Mouse (Mus musculus) megakaryocyte, embryonic 14.5 days (primary cell): ENCODE results near the gene Kremen1. TPM values are rescaled to one million over a fixed set of nuclear protein-coding genes. Genes with fewer than 3 reads are reported as not detected.

Experiments used
- H3K27me3 ChIP-seq: replicated peaks from 2 replicates; pipeline ENCODE3; 2012; ENCODE audit warnings: inconsistent platforms
- H3K36me3 ChIP-seq: replicated peaks from 2 replicates; pipeline ENCODE3; 2012; ENCODE audit warnings: low read length, inconsistent platforms, mixed read lengths
- H3K4me1 ChIP-seq: 2 replicates; pipeline ENCODE4 v1.6.1; 2012; ENCODE audit warnings: inconsistent platforms
- H3K4me3 ChIP-seq: replicated peaks from 2 replicates; pipeline ENCODE3; 2012; ENCODE audit warnings: moderate library complexity, mild to moderate bottlenecking, inconsistent platforms
- H3K9me3 ChIP-seq: 2 replicates; pipeline ENCODE4 v1.6.1; 2012; ENCODE audit warnings: inconsistent platforms
- FLI1 ChIP-seq: IDR thresholded peaks from 2 replicates; pipeline ENCODE4 v1.6.1; 2012; ENCODE audit warnings: low read length, inconsistent platforms, mixed read lengths
- GATA1 ChIP-seq: IDR thresholded peaks from 3 replicates; pipeline ENCODE4 v1.6.1; 2012; ENCODE audit warnings: mixed read lengths, low read length, inconsistent platforms, borderline replicate concordance
- polyA plus RNA-seq: library from polyadenylated mRNA; stranded (reverse); fragments of >175 nt; gene quantifications from 2 replicates; pipeline ENCODE4 v1.2.3, GENCODE M21; 2012; ENCODE audit warnings: low replicate concordance; ENCODE audit not compliant: insufficient read depth

Kremen1 gene
- polyA plus RNA-seq, 1 experiment, result 3.7 TPM

DNA sequence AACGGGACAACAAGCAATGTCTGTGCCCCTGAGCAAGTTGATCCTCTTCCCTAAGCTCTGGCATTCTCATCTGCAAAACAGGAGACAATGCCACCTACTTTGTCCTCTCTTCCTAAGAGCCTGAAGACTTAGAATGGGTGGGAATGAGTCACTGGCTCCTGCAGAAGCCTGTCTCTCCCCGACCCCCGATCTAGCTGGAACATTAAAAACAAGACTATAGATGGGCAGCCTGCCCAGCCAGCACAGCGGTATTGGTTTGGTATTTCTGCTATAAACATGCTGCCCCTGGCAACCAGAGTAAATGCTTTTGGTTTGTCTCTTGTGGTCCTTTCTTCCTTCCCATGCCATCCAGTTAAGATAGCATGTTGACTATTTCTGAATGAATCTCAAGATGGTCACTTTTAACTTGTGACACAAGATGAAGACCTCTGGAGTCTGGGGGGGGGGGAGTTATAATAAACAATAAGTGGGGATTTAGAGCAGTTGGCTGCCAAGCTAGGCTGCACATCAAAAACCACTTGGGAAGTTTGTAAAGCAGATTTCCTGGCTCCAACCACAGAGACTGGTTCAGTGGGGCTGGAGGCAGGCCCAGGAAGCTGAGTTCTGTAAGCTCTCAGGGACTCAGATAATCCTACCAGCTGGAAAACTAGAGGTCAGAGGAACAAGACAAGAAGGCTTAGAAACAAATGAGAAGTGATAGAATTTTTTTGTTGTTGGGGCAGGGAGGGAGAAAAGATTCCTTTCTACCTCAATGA is 28.6 kb upstream of the Kremen1 start:
- Histone ChIP-seq H3K4me1 (peaks cover 17% of the 10 kb centered on the region), H3K4me3 (no peak overlapping the region), H3K27me3 (peaks cover 6% of the 10 kb centered on the region), H3K36me3 (peaks cover 12% of the 10 kb centered on the region), H3K9me3 (no peaks in the 10 kb centered on the region)
- no peak for TF ChIP-seq FLI1
- no peak for TF ChIP-seq GATA1

- peaks cover 2% of the 10 kb centered on the region for H3K27me3 ChIP-seq
- H3K4me1 ChIP-seq, result peaks cover 11% of the 10 kb centered on the region
- peaks cover 45% of the 10 kb centered on the region for H3K36me3 ChIP-seq
- no peak for TF ChIP-seq FLI1
- TF ChIP-seq GATA1, result no peak
- no peaks in the 10 kb centered on the region for H3K9me3 ChIP-seq
- H3K4me3 ChIP-seq, result no peak overlapping the region
Observed at GRCm38 (mm10) chr11:5283987-5284386, 22.6 kb upstream of the Kremen1 start.

DNA sequence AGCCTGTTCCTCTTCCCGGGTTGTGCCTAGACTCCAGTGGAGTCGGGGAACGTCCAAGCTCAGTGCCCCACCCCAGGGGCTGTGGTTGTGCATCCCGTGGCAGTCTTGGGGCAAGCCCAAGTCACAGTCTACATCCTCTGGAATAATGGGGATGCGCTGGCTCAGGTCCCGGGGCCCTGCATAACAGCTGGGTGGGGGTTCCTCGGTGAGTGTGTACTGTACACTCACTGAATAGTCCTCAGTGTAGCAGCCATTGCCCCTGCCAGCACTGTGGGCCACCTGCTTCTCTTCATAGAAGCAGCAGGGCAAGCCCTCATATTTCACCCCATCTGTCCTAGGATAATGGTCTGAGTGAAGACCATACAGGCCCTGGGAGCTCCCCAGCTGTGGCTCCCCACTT is 19.6 kb upstream of the Kremen1 start:
- no peak for TF ChIP-seq GATA1
- no peak for TF ChIP-seq FLI1
- Histone ChIP-seq H3K4me1 (peaks cover 8% of the 10 kb centered on the region), H3K27me3 (peaks cover 4% of the 10 kb centered on the region), H3K36me3 (peaks cover 36% of the 10 kb centered on the region), H3K9me3 (no peaks in the 10 kb centered on the region), H3K4me3 (no peak overlapping the region)

GRCm38 (mm10) chr11:5278463-5278862 is 17.1 kb upstream of the Kremen1 start:
- peaks cover 11% of the 10 kb centered on the region for H3K27me3 ChIP-seq
- no peaks in the 10 kb centered on the region for H3K9me3 ChIP-seq
- H3K36me3 ChIP-seq, result peaks cover 27% of the 10 kb centered on the region
- TF ChIP-seq GATA1, result no peak
- TF ChIP-seq FLI1, result no peak
- H3K4me3 ChIP-seq, result no peak overlapping the region
- peaks cover 6% of the 10 kb centered on the region for H3K4me1 ChIP-seq

DNA sequence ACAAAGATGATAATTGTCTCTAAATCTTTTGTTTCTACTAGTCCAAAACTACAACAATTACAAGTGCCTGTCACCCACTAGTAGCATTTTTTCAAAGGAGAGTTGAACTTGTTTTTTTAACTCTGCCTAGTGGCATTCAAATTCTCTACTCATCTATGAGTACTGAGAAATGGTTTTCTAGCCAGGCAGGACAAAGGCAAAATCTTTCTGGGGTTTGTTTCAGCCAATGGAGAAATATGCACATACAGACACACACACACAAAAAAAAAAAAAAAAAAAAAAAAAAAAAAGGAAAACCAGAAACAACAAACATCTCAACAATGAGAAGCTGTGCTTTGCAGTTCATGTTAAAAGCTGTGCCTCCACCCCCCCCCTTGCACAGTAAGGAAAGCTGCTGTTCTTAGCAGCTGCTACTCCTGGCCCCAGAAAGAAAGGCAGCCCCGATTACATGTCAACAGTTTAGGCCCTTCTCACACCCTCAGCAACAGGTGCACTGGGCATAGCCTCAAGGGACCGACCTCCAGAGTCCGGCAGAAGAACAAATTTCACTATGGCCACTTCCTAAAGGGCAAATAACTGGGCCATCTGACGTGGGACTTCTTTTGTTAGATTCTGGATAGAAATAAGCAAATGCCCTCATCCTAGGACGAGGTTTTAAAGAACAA is 16.1 kb upstream of the Kremen1 start:
- no peaks in the 10 kb centered on the region for H3K9me3 ChIP-seq
- H3K4me3 ChIP-seq, result no peak overlapping the region
- TF ChIP-seq GATA1, result no peak
- no peak for TF ChIP-seq FLI1

GRCm38 (mm10) chr11:5275216-5275615 is 13.9 kb upstream of the Kremen1 start:
- Histone ChIP-seq H3K27me3 (peaks cover 19% of the 10 kb centered on the region), H3K9me3 (no peaks in the 10 kb centered on the region), H3K4me1 (peaks cover 15% of the 10 kb centered on the region), H3K36me3 (no peaks in the 10 kb centered on the region), H3K4me3 (no peak overlapping the region)
- no peak for TF ChIP-seq GATA1

More for the DNA sequence above, 16.1 kb upstream of the Kremen1 start:
- Histone ChIP-seq H3K36me3 (peaks cover 18% of the 10 kb centered on the region), H3K27me3 (peaks cover 11% of the 10 kb centered on the region), H3K4me1 (peaks cover 3% of the 10 kb centered on the region)

DNA sequence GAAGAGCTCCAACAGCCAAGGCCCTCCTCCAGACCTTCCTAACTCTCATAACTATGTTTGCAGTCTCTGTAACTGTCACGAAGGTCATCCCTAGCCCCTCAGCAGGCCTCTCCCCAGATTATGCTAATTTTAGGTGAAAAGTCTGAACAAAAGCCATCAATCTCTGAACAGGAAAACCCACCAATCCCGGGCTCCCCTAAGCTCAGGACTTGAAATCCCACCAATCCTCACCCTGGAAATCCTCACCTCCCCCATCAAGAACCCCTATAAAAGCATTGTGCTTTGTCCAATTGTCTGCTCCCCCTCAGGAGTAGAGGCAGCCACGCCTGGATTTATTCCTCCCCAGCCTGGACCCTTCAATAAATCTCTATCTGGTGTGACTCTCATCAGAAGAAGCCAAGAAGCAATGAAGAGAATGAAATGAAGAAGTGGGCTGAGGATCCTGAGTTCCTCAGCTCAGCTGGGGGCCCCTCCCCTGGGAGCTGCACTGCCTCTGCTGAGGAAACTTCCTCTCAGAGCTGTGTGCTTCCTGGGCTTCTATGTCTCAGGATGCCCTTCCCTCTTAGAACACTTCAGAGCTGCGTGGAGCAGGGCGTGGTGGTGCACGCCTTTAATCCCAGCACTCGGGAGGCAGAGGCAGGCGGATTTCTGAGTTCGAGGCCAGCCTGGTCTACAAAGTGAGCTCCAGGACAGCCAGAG is 11.3 kb upstream of the Kremen1 start:
- peaks cover 20% of the 10 kb centered on the region for H3K27me3 ChIP-seq
- no peaks in the 10 kb centered on the region for H3K36me3 ChIP-seq
- TF ChIP-seq FLI1 (no peak), GATA1 (no peak)
- peaks cover 3% of the 10 kb centered on the region; the same call in 1 of the 2 replicates for H3K9me3 ChIP-seq
- peaks cover 15% of the 10 kb centered on the region for H3K4me1 ChIP-seq
- H3K4me3 ChIP-seq, result no peak overlapping the region

DNA sequence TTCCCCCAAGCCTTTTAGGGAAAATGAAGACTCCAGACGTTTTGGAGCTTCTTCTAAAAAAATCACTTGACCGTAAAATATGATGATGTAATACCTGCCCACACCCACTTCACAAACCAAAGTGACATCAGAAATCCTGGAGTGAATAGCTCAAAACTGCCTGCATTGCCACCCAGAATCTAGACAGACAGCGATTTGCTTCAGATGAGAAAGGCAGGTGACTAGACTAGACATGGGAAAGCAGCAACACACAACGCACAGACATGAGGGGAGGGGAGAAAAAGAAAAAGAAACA is 10.7 kb upstream of the Kremen1 start:
- Histone ChIP-seq H3K4me3 (no peak overlapping the region), H3K27me3 (peaks cover 22% of the 10 kb centered on the region), H3K4me1 (peaks cover 15% of the 10 kb centered on the region), H3K9me3 (peaks cover 3% of the 10 kb centered on the region; the same call in 1 of the 2 replicates), H3K36me3 (no peaks in the 10 kb centered on the region)
- TF ChIP-seq GATA1 (no peak), FLI1 (no peak)

DNA sequence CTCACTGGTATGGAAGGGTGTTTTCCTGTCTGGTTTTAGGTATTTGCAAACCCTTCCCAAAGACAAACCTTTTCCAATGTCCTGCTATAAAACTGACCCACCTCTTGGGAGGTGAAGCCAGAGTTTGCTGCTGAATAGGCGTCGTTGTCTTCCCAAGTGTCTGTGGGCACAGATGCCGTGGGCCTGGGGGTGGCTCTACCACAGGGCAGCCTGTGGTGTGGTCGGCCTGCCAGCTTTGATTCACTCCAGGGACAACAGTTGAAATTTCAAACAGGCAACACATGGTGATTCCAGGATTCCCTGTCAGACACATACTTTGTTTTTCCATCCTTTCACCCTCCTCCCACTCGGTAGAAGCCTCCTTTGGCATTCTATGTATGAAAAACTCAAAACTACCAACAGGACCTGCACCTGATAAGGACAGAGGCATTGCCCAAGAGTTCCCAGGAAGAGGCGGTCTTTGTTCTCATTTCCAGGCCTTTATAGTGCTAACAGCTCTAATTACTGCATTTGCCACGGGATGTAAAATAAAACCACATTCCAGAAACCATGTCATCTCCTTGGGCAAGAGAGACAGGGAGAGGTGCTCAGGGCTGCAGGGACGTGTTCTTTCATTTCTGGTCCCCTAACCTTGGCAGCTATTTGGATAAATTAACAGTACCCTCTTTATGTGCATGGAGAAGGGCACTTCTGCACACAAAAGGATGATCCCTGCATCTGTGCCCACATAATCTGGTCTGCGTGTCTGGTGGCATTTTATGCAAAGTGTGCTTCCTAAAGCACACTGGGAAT is 10.1 kb upstream of the Kremen1 start:
- Histone ChIP-seq H3K36me3 (no peaks in the 10 kb centered on the region), H3K9me3 (peaks cover 3% of the 10 kb centered on the region; the same call in 1 of the 2 replicates), H3K4me1 (peaks cover 15% of the 10 kb centered on the region), H3K27me3 (peaks cover 24% of the 10 kb centered on the region), H3K4me3 (no peak overlapping the region)
- TF ChIP-seq FLI1, result no peak
- no peak for TF ChIP-seq GATA1
